Mouse (Mus musculus) gastrocnemius, postnatal 4 days (tissue): ENCODE measurements at regions not wholly inside any gene's neighbourhood (a gene's known extent, or its start where the extent isn't known, plus 50 kb on each side); places are given as distances from the start of the nearest gene placed in this dataset.

Experiments used
- DNase-seq, 2 experiments: peaks; one replicate each; pipeline ENCODE4 v3.0.0; 2021 to 2022; ENCODE audit warnings: low spot score in 2 of 2, mixed read lengths in 2 of 2

GRCm38 (mm10) chr1:24832246-24832645 is 153.8 kb downstream of the Lmbrd1 start:
- no peak for DNase-seq

DNA sequence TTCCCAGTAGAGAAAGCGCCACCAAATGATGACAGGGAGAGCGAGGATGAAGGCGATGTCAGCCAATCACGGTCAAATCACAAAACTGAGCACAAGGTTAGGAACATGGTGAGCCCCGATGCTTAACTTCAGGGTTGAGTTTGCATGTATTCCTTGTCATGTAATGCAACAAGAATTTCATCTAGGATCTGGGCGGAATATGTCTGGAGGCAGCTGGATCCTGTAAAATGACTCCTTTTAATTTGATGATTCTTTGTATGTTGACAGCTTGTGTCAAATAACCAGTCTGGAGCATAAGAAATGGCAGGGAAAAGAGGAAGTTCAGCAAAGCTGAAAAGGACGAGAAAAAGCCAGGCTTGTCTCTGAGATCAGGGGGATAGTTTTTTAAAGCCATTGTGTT is 188.4 kb downstream of the Lmbrd1 start:
- DNase-seq, result no peak

GRCm38 (mm10) chr1:24869772-24870171 is 191.3 kb downstream of the Lmbrd1 start:
- no peak for DNase-seq

- no peak for DNase-seq
These were observed 192.4 kb downstream of the Lmbrd1 start for GRCm38 (mm10) chr1:24870685-24871417.

DNA sequence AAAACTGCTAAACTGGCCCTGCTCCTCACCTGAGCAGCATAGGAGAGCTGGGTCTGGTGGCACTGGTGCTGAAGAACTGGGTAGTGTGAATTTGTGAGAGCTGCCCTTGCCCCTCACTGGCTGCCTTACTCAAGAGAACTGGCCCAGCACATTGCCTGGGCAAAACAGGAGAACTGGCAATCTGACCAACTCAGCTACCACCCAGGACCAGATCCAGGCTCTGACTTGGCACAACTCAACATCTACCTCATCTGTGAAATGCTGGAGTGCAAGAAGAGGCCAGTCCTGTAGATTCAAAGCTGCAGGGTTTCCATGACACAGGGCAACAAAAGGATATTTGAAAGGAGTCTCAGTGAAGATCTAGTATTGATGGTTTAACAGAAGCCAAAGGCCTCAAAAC is 198.6 kb downstream of the Lmbrd1 start:
- DNase-seq, result no peak

- no peak for DNase-seq
These were observed 205.2 kb downstream of the Lmbrd1 start for GRCm38 (mm10) chr1:24883638-24884037.

- peak in 1 of 2 experiments; percentile 14 for DNase-seq
These were observed 222.8 kb downstream of the Lmbrd1 start for GRCm38 (mm10) chr1:24901278-24901677.

GRCm38 (mm10) chr1:24938303-24939263 is 260.2 kb downstream of the Lmbrd1 start:
- no peak for DNase-seq

GRCm38 (mm10) chr1:24942757-24943296 is 264.4 kb downstream of the Lmbrd1 start:
- no peak for DNase-seq

- no peak for DNase-seq
These were observed 265.0 kb downstream of the Lmbrd1 start for GRCm38 (mm10) chr1:24943451-24943850.

DNA sequence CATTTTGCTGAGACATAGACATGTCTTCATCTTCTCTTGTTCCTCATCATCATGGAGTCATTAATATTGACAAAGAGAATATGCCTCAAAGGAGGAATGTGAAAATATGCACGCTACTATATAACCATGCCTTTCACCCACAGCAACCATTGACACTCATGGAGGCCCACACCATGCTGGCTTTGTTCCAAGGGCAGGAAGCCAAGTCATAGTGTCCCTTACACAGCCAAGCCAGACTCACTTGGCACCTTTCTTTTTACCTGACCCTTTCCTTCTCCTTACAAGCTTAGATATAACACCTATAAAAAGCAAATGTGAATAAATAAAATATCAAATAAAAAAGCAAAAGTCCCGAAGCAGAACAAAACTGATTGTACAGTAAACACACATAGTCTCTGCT is 294.3 kb downstream of the Lmbrd1 start:
- no peak for DNase-seq

DNA sequence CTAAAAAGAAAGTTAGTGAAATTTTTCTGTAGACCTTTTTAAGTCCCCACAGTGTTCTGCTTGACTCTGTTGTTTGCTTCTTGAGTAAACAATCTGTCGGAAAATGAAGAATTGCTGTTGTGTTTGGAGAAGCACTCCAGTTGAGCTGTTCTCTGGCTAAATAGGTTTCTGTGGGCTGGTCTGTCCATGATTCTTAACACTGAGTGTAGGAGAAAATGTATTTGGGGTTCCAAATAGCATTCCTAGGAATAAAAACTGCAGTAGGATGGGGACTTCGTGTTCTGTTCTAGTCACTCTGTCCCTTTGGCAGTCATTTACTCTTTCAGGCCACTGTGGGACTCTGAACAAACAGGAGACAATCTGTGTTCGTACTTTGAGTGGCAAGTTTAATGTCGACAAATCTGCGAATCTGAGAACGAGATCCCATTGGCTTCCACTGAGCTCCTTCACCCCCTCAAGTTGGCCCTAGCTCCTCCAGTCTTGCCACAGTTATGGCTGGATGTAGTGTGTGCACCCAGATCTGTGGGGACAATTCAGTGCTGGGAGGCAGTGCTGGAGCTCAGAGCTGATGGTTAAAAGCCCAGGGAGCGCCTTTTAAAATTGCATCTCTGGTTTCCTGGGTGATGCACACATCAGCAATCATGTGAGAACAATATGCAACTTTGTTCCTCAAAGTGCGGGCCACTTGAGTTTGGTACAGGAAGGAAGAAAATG is 330.2 kb downstream of the Lmbrd1 start:
- DNase-seq, result no peak

DNA sequence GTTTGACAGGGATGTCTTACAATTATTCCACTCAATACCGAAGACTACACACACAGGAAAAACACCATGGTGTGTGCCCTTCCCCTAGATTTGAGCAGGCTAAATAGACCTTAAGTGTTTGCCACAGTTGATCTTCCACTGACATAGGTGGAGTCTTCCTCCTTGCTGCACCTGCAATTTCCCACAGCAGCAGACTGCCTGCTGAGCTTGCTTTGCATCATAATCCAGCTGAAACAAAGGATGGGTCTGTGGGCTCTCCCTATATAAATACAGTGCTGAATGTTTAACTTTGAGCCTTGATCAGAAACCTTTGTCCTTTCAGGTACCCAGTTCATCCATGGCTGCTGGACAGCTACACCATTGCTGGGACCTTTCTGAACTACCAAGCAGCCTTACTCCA is 334.3 kb downstream of the Lmbrd1 start:
- DNase-seq, result no peak
